Mouse (Mus musculus): ENCODE measurements around the gene Olfr1395.

DNA sequence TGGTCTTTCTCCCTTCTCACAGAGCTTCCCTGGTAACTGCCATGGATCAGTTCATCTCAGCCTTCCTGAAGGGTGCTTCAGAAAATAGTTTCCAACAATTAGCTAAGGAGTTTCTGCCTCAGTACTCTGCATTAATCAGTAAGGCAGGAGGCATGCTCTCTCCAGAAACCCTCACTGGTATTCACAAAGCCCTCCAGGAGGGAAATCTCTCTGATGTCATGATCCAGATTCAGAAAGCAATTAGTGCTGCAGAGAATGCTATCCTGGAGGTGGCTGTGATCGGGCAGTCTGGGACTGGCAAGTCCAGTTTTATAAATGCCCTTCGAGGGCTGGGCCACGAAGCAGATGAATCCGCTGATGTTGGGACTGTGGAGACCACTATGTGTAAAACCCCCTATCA is 46.7 kb upstream of the Olfr1395 start:
- TF ChIP-seq CTCF (IDR thresholded peaks at IDR 0.05; ENCODE audit: low read depth, low read length) (no peak), GATA1 (IDR thresholded peaks at IDR 0.05; ENCODE audit: borderline replicate concordance, low read length) (no peak), POLR2AphosphoS5 (IDR thresholded peaks at IDR 0.05; ENCODE audit: insufficient replicate concordance, low read depth, low read length) (no peak), TAL1 (conservative IDR thresholded peaks at IDR 0.05; ENCODE audit: low read depth, low read length) (no peak), GATA2 (IDR thresholded peaks at IDR 0.05; ENCODE audit: borderline replicate concordance, low read depth, low read length) (no peak)

Data from G1E (cell line).